Mouse (Mus musculus) spleen, adult 12 weeks (tissue): ENCODE data around the gene Hs6st1.

Experiments used
- DNase-seq: peaks from one replicate; pipeline ENCODE4 v3.0.0; 2022; ENCODE audit warnings: low spot score

Gene Hs6st1

DNA sequence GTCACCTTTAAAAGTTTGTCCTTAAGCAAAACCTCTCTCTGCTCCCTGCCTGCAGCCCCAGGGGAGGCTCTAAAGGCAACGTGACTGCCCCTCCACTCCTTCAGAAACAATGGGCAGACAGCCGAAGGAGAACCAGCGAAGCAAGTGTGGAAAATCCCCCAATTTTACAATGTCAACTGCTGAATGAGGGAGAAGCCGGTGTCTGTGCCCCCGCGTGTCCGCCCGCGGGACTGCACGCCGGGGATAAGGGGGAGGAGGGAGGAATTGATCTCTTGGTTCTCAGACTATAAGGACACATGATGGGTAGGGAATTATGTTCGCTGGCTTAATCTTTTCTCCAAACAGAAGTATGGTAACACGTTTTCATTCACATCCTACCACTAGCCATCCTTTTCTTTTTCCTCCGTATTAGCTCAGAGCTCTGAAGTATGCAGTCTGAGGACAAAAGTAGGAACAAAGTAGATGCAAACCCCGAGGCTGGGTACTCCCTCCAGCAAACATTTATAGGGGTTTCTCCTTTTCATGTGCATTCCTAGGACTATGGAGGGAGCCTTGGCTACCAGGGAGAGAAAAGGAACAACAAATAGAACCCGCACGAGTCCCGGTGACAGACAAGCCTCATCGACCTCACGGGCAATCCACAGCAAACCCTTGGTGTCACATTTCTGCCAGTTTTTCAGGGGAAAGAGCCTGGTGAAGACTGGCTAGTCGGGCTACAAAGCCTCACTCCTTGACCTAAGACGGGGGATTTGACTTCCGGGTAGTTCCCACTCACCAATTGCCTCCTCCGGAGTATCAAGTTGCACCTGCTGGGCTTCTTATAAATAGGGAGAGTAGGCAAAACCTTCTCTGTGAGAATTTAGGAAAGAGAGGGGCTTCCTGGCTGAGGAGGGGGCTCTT, 3.1 kb upstream of the Hs6st1 start:
- peak; percentile 92 for DNase-seq

DNA sequence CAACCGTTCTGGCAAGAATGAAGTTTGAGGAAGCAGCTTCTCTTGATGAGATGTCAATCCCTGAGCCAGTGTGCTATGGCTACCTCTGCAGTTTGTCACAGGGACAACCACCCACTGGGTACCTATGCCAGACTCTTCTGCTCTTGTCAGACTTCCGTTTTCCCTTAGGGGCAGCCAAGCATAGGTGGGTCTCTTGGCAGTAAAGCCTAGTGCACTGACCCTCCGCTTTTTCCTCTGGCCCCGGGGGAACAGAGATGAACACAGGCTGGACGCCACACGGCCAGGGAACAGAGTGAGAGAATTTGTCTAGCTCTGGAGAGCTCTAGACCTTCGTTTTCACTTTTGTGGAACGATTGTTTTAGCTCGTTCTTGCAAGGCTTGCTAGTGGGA, 2.4 kb upstream of the Hs6st1 start:
- DNase-seq, result no peak

DNA sequence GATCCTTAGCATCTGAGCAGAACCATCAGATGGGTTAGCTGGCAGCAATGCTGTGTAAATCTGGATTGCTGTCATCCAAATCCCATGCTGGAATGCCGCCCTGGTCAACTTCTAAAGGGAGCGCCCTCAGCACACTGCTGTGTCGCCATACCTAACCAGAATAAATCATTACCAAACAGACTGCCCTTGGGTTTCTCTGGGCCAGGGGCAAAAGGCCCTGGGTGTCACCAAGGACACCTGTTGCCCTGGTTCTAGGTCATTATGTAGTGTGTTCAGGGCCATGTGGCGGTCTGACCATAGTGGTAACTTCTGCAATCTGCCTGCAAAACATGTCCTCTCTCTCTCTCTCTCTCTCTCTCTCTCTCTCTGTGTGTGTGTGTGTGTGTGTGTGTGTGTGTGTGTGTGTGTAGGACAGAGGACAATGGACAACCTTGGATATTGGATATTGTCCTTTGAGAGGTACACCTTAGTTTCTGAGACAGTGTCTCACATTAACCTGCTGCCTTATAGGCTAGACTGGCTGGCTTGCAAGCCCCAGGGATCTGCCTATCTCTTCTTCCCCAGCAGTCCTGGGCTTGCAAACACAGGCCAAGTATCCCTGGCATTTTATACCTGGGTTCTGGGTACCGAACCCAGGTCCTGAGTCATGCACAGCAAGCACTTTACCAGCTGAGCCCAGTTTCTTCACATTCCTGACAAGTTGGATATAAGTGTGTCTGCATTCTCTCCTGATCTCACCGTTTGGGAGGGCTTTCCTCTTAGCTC, 1.8 kb upstream of the Hs6st1 start:
- DNase-seq, result no peak

DNA sequence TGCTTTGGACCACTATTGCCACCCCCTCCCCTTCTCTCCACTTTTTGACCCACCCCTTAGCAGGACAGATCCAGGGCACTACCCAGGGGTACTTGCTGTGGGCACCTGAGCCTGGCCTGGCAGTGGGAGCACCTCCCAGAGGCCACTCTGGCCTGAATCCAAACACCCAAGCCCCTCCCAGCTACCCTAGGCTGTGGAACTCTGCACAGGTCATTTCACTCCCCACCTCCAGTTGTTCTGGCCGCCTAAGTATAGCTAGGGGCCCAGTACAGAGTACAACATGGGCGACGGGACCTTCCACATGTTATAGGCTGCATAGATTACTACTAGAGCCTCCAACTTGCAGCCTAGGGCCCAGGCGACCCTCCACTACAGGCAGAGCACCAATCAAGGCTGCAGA, 999 bp upstream of the Hs6st1 start:
- DNase-seq, result no peak

DNA sequence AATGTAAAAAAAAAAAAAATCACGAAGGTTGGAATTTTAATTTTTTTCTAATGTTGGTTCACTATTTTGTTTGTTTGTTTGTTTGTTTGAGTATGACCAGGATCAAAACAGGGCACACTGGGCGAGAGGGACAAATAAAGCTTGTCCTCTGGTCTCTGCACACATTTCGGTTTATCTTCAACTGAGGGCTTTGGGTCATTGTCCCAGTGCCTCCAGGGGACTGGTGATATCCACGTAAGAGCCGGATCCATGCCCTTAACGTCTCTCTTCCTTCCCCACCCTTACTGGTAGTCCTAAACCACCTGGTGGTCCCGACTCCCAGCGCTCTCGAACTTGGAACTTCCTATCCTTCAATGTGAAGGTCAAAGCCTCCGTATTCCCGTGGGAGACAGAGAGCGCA, 589 bp upstream of the Hs6st1 start:
- DNase-seq, result no peak

DNA sequence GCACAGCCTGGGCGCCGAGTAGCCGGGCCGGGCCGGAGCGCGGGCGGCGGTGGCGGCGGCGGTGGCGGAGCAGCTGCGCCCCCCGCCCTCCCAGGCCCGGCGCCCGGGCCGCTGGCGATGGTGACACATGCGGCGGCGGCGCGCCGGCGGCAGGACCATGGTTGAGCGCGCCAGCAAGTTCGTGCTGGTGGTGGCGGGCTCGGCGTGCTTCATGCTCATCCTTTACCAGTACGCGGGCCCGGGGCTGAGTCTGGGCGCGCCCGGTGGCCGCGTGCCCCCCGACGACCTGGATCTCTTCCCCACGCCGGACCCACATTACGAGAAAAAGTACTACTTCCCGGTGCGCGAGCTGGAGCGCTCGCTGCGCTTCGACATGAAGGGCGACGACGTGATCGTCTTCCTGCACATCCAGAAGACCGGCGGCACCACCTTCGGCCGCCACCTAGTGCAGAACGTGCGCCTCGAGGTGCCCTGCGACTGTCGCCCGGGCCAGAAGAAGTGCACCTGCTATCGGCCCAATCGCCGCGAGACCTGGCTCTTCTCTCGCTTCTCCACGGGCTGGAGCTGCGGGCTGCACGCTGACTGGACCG, 426 bp downstream of the Hs6st1 start:
- peak; percentile 55 for DNase-seq

DNA sequence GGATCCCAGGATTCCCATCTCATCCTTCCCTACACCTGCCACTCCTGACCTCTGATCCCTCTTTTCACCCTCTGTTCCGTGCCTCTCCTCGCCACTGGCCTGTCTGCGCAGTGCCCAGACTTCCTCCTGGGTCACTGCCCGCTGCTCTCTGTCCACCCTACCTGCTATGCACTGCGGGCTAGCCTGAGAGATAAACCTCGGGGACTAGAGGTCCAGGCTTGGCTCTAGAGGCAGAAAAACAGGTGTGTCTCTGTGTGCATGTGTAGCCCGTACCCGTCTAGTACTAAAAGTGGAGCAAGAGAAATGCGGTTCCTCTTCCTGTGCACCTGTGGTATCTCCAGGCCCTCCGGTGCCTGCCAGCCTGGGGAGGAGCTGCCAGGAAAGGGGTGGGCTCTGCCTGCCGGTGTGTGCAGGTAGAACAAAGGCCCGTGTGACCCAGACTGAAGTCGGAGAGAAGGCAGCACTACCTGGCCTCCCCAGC, 1.1 kb downstream of the Hs6st1 start:
- DNase-seq, result no peak

DNA sequence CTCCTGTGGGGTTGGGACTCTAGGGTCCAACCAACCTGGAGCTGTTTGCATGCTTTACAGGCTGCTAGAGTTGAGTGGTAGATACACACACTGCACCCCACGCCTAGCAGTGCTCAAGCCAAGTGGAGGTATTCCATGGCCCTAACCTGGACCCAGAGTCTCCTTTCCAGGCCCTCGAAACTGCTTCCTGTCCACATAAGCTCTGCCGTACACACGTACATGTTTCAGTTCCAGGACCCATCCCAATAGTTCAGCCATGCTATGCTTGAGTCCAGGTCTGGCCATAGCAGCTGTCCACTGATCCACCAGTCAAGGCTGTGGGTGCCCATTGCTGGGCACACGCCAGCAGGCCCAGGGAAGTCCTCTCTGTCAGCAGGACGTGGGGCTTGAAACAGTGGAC, 2.0 kb downstream of the Hs6st1 start:
- no peak for DNase-seq

DNA sequence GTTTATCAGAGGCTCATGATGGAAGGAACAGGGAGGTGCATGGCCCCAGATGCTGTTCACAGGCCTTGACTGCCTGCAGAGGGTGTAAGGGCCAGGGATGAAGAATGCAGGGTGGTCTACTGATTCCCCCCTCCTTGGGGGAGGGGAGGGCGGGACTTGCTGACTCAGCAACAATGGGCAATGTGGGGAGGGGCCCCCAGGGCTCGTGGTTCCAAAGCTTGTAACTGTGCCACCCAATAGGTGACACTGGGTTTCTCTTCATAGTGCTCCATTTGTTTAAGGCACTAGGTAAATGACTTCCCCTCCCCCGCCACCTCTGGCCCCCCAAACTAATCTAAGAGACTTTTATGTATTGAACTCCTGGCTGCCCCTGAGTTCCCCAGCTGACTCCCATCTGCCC, 2.5 kb downstream of the Hs6st1 start:
- DNase-seq, result no peak

DNA sequence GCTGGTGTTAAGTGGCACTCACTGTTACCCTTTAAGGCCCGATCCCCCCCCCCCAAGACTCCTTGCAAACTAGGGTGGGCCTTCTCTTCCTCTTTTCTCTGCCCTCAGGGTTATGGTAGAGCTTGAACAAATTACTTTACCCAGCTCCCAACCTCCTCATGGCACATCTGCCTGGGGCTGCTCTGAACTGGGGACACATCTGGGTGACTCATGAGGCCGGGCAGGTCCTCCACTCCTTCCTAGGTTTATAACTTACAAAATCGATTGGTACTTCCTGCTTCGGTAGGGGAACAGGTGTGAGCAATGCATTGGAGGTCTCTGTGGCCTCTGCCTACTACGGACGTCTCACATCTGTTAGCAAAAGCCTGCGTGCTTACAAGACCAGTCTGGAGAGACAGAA, 3.0 kb downstream of the Hs6st1 start:
- DNase-seq, result no peak

DNA sequence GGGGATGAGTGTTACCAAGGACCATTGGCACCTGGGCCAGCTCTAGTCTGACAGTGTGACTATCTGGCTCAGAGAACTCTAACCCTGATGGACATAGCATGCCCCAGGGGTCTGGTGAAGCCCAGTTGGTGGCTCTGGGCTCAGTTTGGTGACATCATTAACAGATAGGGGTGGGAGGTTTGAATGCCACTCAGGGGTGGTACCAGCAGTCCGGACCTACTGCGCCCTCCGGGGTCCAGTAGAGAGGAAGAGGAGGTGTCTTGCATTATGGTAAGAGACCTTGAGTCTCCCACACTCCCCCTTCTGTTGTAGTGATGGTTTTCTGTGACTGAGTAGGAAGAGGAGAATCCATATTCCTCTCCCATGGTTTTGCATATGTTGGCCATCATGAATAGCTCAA, 3.4 kb downstream of the Hs6st1 start:
- no peak for DNase-seq

DNA sequence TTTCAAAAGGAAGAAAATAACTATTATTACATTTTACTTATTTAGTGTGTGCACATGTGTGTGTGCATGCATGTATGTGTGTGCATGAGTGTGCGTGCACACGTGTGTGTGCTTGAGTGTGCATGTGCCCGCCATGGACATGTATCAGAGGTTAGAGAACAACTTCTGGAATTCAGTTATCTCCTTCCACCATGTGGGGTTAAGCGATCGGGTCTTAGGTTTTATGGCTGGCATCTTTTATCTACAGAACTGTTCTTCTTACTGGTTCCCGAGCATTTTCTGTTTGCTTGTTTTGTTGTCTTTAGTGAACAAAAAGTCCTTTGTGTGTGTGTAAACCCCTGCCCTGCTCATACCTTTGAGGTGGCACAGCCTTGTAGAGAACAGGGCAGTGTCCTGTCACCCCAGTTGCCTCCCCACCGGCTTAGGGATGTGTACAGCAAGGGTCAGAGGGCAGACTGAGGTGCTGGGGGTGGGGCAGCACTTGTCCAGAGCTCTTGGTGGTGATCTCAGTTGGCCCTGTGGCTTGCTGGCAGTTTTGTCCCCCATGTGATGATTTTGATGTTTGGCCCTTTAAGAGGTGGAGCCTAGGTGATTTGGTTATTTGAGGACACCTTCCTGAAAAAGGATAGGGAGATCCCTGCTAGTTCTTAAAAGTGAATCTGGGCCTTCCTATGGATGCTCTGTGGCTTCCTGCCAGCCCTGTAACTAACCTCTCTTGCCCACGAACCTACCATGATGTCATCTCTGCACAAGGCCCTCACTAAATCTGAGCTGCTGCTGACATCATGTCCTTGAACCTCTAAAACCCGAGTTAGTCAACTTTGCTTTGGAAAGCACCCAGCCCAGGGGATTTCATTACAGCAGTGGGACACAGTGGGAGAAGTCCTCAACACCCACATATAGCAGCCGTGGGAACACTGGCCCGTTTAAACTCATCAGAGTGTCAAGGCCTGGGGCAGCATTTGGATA, 4.7 kb downstream of the Hs6st1 start:
- DNase-seq, result no peak

DNA sequence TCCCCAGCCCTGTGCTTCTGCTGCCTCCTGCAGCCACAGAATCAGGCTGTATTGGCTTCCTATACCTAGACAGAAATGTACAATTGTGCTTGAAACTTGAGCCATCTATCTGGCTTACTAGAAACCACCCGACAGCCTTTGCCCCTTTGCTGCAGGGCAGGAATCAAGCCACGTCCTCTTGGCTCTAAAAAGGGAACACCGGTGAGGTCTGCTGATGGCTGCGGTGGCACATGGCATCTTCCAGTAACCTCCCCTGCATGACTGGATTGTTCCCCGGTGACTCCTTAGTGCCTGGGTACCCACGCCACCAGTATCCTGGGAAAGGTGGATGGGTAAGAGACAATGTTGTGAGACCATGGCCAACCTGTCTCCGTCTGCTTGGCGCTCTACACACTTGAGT, 5.4 kb downstream of the Hs6st1 start:
- DNase-seq, result no peak

DNA sequence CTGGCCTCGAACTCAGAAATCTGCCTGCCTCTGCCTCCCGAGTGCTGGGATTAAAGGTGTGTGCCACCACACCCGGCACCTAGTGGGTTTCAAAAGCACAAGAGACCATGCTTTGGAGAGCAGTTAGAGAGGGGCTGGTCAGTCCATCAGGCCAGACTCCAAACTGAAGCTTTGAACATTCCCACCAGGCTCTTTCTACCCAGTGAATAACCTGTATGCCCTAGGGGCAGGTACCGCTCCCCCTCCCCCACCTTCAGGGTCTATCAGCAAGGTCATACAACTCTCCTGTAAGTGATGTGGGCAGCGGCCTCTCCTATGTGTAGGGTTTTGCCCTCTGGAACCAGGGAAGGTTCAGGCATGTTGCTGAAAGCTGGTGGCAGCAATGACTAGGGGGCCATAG, 6.0 kb downstream of the Hs6st1 start:
- DNase-seq, result no peak

DNA sequence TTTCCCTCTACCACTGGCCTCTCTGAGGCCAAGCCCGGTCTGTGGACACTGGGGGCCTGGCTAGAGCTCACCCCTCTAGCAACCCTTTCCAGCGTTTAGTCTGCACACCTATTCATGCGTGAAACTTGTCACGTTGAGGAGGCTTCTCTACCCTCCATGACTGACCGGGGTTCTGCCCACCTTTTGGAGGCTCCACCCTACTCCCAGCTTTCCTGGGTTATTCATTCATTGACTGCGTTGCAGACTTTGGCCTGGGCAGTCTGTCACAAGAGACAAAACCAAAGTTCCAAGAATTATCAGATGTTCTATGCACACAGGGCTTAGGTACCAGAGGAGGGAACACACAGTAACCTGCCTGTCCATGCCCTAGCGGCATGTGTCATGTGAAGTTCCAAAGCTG, 6.8 kb downstream of the Hs6st1 start:
- no peak for DNase-seq

DNA sequence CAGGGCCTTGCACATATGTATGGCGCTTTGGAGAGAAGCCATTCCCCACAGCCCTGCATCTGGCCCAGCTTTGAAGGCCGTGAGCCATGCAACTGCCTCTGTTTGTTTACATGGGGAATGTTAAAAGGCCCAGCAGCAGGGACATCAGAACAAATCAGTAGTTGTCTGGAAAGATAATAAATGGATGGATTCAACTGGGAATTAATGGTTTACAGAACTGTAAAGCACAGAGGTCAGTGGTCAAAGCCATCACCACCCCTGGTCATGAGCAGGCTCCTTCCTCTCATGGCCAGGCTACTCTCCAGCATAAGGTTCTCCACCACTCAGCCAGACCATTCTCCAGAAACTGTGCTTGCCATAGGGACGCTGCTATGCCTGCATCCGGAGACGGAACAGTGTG, 7.5 kb downstream of the Hs6st1 start:
- DNase-seq, result no peak

DNA sequence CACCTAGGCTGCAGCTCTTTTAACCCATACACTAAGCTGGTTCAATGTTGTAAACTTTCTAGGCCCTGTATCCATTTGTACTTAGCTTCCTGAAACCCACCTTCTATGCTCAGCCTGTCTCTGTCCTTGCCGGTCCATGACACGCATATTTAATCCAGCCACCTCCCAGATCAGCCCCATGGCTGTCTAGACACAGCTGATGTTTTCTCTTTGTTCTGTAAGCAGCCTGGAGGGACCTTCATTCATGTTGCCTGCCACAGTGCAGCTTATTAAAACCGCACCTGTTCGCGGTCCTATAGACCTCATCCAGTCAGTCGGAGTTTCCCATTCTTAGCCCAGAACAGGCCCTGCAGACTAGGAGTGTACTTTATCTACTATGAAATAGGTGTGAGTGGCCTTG, 8.9 kb downstream of the Hs6st1 start:
- no peak for DNase-seq

DNA sequence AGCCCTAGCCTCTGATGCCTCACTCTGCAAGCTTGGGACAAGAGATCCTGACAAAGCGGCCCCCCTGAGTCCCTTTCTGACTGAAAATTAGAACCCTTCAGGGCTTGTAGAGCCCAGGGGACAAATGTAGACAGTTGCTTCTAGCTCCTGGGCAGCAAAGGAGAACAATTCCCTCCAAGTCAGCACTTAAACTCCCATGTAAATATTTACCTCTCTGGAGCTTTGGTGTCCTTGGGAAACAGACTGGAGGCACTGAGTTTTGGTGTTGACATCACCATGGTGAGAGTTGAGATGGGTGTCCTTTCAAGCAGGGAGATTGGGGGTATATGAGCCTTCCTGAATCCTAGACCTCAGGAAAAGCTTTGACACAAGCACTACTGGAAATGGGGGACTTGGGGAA, 10.1 kb downstream of the Hs6st1 start:
- no peak for DNase-seq

DNA sequence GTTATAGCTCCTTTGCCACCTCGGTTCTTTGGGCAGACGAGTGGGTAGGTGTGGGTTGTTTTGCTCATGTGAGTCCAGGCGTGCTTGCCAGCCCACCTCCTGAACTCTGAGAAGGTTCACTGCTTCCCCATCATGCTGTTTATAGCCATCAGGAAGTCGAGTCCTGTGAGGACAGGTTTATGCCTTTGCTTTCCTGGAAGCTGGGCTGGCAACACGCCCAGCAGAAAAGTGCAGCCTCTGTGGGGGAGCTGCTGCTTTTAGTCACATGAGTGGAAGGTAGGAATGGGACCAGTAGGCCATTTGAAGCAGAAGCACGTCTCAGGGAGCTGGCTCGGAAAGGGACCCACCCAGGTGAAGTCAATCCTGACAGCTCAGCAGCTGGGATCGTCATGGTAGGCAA, 11.5 kb downstream of the Hs6st1 start:
- no peak for DNase-seq

DNA sequence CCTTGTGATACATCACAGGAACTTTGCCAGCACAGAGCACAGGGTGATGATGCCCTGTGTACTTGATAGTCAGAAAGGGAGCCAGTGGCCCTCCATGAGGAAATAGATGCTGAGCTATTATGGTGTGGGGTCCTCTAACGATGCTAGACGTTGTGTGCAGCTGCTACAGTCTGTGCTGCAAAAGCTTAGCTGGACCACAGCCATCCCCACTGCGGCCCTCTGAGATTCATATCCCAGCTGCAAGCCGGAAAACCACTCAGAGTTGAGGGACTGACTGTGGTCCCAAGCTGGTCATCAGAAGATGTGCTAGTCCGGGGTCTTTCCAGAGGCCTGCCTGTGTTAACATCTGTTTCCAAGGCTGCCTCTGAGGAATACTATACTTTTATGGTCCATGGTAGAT, 12.8 kb downstream of the Hs6st1 start:
- DNase-seq, result no peak

DNA sequence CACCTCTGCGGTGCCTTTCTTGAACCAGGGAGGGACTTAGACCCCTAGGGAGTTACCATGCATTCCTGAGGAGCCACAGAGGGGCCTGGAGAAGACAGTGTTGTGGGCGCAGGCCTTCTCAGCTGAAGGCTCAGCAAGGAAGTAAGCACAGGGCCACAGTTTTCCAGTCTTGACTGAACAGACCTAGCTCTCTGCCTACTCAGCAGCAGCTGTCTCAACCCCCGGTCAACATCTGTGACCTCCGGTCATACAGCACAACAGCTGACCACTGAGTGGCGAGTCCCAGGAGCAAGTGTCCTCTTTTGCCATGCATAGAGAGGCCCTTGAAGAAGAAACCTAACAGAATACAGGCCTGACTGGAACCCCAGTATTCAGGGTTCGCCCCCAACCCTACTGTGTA, 14.0 kb downstream of the Hs6st1 start:
- DNase-seq, result no peak

DNA sequence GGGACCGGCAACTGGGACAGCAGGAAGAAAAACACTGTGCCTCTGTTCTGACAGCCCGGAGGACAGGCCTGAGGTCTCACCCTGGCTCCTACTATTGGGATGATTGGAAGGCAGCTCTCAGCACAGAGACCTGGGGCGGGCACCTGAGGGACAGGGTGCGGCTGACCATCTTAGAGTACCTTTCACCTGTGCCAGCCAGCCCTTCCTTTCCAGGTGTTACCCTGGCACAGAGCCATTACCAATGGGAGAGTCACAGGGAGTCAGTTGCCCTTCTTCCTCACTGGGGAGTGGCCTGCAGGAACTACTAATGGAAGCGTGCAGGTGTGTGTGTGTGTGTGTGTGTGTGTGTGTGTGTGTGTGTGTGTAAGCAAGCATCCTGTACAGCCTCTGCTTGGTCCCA, 15.4 kb downstream of the Hs6st1 start:
- DNase-seq, result no peak
